Mouse (Mus musculus): ENCODE results near the gene Car4.
A peak's percentile ranks its signal among the peaks of the same experiment; 100 is the strongest.

The Car4 gene

DNA sequence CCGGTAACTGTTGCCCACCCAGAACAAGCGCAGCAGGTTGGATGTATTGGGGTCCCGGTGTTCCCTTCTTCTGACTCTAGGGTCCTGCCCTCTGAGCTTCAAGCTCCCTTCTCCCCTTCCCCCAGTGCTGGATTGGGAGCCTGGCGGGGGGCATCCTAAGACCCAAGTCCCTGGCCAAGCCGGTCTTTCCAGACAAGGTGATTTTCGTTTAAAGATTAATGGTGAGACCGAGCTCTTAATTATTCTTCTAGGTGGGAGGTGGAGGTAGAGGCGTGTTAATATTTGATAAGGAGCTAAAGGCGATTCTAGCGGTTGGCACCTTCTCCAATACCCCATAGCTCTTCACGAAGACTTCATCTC is 665 bp downstream of the Car4 start:
- DNase-seq (ENCODE audit: low read depth, low spot score), result no peak

DNA sequence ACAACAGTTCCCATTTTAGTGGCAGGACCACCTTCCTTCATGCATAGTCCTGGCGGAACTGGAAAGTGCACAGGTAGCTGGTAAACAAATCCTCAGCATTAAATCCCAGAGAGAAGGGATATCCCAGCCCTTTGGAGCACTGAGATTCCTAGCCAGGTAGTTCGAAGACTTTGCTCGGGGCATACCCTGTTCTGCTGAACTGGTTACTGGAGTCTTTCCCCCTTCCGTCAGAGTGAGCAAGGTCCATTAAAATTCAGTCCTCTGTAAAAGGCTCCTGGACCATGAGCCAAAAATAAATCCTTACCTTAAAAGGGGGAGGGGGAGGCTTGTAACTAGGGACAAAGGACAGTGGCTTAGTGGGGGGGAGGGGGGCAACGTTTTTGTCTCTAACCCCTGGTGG is 1.6 kb downstream of the Car4 start:
- DNase-seq (ENCODE audit: low read depth, low spot score), result no peak

DNA sequence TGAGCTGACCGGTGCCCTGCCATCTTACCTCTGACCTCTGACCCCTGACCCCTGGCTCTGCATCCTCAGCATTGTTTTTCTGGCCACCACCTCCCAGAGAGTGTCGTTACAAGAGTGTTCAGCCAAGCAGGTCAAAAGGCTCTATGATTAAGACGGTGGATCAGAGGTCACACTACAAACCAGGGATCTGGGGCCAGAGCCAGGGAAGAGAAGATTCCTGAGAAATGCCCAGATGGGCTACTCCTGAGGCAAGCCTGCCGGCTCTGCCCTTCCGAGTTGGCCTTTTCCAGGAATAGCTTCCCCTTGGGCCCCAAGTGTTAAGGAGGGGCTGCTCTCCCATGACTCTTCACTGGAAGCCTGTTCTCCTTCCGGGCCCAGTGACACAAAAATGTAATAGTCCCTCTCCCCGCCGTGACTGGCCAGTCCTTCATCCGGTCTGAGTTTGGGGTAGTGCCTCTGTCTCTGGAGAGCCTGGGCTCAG is 2.2 kb downstream of the Car4 start:
- DNase-seq (ENCODE audit: low read depth, low spot score), result peak; percentile 86

DNA sequence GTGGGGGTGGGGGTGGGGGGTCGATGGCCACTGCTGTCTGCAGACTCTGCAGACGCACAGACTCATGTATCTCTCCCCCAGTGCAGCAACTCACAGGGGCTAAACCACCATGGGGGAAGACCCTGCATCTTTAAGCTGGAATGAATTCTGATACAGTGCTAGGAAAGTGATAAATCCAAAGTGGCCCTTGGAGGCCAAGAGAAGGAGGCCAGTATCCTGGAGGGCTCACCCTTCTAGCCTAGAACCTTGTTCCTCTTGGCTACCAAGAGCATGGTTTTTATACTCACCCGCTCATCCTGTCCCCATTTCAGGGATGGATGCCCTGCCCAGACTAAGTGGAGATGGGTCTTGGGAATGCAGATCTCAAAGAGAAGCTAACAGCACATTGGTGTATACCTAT is 2.7 kb downstream of the Car4 start:
- no peak for DNase-seq (ENCODE audit: low read depth, low spot score)

- DNase-seq (ENCODE audit: low read depth, low spot score), result peak; percentile 99
These were observed 3.2 kb downstream of the Car4 start for GRCm38 (mm10) chr11:84960780-84961179.

DNA sequence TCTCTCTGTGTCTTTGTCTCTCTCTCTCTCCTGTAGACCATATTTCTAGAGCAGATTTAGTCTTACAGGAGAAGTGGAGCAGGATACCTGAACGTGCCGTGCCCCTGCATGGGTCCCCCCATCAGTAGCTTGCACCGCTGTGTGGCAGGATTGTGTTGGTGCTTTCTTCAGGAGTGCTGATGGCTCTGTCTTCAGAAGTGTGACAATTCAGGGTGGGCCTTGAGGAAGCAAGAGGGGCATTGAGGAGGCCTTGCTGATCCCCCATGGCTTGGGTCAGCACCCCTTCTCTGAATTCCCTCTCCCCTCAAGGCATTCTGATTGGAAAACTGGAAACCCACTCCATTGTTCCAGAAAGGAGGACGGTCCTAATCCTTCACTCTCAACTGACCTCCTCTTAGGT is 4.0 kb downstream of the Car4 start:
- no peak for DNase-seq (ENCODE audit: low read depth, low spot score)

- no peak for DNase-seq (ENCODE audit: low read depth, low spot score)
These were observed 5.0 kb downstream of the Car4 start for GRCm38 (mm10) chr11:84962536-84962935.

GRCm38 (mm10) chr11:84963556-84963955 is 6.0 kb downstream of the Car4 start:
- no peak for DNase-seq (ENCODE audit: low read depth, low spot score)

DNA sequence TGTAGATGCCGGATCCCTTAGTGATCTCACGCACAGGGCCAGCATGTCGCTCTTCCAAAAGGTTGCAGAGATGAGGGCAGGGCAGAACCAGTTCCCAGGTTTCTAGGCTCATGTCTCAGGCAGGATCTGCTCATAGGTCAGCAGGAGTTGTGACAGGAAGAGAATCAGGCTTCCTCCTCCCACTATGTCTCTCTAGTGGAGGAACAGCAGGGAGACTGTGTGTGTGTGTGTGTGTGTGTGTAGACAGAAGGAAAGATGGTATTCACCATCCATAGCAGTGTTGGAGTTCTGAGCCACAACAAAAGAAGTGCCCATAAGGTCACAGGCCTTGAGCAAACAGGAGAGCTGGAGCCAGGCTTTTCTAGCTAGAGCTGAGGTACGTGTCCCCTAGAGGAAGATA is 9.1 kb downstream of the Car4 start:
- peak; percentile 58 for DNase-seq (ENCODE audit: low read depth, low spot score)

- DNase-seq (ENCODE audit: low read depth, low spot score), result no peak
These were observed 9.5 kb downstream of the Car4 start for GRCm38 (mm10) chr11:84967113-84967512.

DNA sequence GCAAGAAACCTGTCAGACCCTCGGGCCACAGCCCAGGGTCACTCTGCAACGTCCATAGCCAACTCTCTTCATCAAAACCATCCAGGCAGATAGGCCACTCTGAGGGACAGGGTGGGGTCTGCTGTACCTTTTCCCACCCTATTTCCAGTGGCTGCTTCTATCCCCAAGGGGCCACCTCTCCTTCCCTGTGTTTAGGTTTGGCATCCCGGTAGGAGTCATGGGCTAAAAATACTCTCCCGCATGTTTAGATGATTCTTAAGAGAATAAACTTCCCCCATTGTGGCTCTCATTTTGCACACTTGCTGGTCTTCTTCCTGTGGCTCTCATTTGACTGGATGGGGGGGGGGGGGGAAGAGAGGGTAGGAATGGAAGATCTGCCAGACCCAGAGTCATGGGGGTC is 10.7 kb downstream of the Car4 start:
- no peak for DNase-seq (ENCODE audit: low read depth, low spot score)

- peak; percentile 68 for DNase-seq (ENCODE audit: low read depth, low spot score)
These were observed 11.2 kb downstream of the Car4 start for GRCm38 (mm10) chr11:84968775-84969174.

- no peak for DNase-seq (ENCODE audit: low read depth, low spot score)
These were observed 14.5 kb downstream of the Car4 start for GRCm38 (mm10) chr11:84972067-84972466.

GRCm38 (mm10) chr11:84973661-84974060 is 16.1 kb downstream of the Car4 start:
- DNase-seq (ENCODE audit: low read depth, low spot score), result no peak

- DNase-seq (ENCODE audit: low read depth, low spot score), result no peak
These were observed 17.0 kb downstream of the Car4 start for GRCm38 (mm10) chr11:84974582-84974981.

DNA sequence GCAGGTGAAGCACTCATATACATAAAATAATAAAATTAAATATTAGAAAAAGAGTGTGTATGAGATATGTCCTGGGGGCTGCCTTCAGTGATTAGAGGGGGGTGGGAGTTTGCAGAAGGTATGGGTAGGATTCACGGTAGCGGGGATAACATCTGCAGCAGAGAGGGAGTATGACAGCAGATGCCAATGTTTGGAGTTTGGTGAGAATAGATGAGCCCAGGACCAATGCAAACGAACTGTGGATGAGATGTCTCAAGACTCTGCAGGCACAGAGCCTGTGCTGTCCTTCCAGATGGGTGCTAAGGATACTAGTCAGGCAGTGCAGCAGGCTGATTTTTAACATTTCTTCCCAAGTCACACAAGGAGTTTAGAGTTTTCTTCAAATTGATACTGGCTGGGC is 19.1 kb downstream of the Car4 start:
- DNase-seq (ENCODE audit: low read depth, low spot score), result no peak

DNA sequence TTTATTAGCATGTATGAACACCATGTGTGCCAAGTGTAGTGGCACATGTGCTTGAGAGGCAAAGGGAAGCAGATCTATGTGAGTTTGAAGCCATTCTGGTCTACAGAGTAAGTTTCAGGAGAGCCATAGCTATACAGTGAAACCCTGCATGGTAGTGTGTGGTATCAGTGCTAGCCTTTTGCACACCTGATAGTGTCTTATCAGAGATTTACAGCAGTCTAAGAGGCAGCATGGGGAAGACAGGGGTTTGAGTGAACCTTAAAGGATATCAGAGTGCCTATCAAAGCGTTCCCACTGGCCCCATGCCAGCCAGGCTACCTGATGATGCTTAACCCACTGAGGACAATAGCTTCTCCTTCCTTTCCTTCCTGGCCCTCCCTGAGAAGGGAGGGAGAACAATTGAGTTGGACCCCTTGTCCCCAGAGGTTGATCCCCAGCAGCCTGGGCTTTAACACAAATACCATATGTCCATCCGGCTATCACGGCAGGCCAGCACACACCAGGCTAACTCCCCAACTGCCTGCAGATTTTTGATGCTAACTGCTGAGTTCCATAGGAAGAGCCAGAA is 19.9 kb downstream of the Car4 start:
- DNase-seq (ENCODE audit: low read depth, low spot score), result no peak

- peak; percentile 65 for DNase-seq (ENCODE audit: low read depth, low spot score)
These were observed 20.5 kb downstream of the Car4 start for GRCm38 (mm10) chr11:84978113-84978512.

DNA sequence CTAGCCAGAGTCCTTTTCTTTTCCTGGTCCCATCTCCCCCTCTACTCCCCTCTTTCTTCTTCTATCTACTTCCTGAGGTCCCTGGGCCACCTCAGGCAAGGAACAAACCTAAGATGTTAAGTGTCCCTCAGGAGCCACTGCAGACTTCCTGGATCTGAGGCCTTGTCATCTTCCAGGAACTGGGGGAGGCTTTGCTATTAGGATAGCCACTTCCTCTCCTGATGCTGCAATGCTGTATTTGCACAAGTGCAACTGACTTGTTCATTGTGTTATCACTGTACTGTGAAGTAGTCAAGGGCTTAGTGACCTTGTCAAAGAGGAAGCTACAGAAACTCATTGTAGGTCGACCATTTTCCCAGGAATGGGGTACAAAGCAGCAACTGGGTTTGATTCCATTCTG is 21.8 kb downstream of the Car4 start:
- DNase-seq (ENCODE audit: low read depth, low spot score), result no peak

DNA sequence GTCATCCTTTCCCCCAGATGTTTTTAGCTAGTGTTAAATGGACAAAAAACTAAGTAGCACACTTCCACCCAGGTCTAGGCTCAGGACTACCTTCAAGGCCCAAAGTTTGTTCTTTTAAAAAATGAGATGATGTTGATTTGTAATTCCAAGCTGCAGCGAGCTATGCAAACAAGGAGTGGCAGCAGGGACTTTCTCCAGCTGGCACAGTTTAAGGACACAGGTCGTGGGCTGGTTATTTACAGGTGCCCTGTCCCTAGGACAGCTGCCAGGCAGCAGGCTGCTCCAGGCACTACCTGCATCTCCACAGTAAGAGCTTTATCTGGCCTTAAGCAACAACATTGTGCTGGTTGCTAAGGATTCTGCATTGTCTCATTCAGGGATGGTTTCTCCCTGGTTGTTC is 23.1 kb downstream of the Car4 start:
- DNase-seq (ENCODE audit: low read depth, low spot score), result no peak

GRCm38 (mm10) chr11:84985421-84985820 is 27.8 kb downstream of the Car4 start:
- no peak for DNase-seq (ENCODE audit: low read depth, low spot score)

GRCm38 (mm10) chr11:84988341-84988919 is 30.8 kb downstream of the Car4 start:
- DNase-seq (ENCODE audit: low read depth, low spot score), result peak; percentile 75

DNA sequence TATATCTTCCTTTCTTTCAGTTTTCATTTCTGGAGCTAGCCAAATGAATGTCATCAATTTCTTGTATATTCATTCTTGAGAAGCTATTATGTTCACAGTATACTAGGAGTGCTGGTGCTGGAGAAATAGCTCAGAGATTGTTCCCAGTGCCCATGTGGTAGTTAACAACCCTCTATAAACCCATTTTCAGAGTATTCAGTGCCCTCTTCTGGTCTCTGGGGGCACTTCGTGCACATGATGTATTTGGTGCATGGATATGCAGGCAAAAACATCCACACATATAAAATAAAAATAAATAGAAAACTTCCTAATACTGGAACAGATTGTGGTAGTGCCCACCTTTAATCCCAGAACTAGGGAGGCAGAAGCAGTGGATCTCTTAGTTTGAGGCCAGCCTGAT is 35.4 kb downstream of the Car4 start:
- no peak for DNase-seq (ENCODE audit: low read depth, low spot score)

GRCm38 (mm10) chr11:84995241-84995640 is 37.7 kb downstream of the Car4 start:
- no peak for DNase-seq (ENCODE audit: low read depth, low spot score)

All from brain, adult 2 months (tissue).